Mouse (Mus musculus): ENCODE data around the gene Ldhc. TPM values are rescaled to one million over a fixed set of nuclear protein-coding genes. Genes with fewer than 3 reads are reported as not detected.
A peak's percentile ranks its signal among the peaks of the same experiment; 100 is the strongest.

The Ldhc gene
- polyA plus RNA-seq, 1 experiment from 2014 or later, result 0.17 TPM

- H3K36me3 ChIP-seq (ENCODE audit: control insufficient read depth, insufficient read depth), result no peaks in the 10 kb centered on the region
- H3K27me3 ChIP-seq (ENCODE audit: control insufficient read depth, insufficient read depth, low read depth, low read length), result no peaks in the 10 kb centered on the region
- no peaks in the 10 kb centered on the region for H3K9me3 ChIP-seq (replicated peaks; ENCODE audit: control insufficient read depth, low read length)
- 29% methylated on average over 7 of the region's 7 CpGs for WGBS (ENCODE audit: insufficient replicate concordance)
- H3K27ac ChIP-seq (ENCODE audit: low read length), result peak overlapping the region; percentile 84
- peak overlapping the region; percentile 25; the same call in 1 of the 2 replicates for H3K9ac ChIP-seq (ENCODE audit: low read depth, low read length)
- H3K4me2 ChIP-seq (ENCODE audit: low read depth, low read length), result no peak overlapping the region
- peaks cover 23% of the 10 kb centered on the region for H3K4me1 ChIP-seq (ENCODE audit: control insufficient read depth, low read depth, low read length)
- H3K4me3 ChIP-seq (ENCODE audit: low read depth, low read length), result no peak overlapping the region
- peak; percentile 36; the same call in 1 of the 2 replicates for ATAC-seq (ENCODE audit: low read depth)
These were observed 21.6 kb upstream of the Ldhc start for GRCm38 (mm10) chr7:46839446-46839845.

- peaks cover 27% of the 10 kb centered on the region for H3K4me1 ChIP-seq (ENCODE audit: control insufficient read depth, low read depth, low read length)
- 43% methylated on average over 5 of the region's 5 CpGs for WGBS (ENCODE audit: insufficient replicate concordance)
- no peak overlapping the region for H3K9ac ChIP-seq (ENCODE audit: low read depth, low read length)
- H3K9me3 ChIP-seq (replicated peaks; ENCODE audit: control insufficient read depth, low read length), result no peaks in the 10 kb centered on the region
- H3K27me3 ChIP-seq (ENCODE audit: control insufficient read depth, insufficient read depth, low read depth, low read length), result no peaks in the 10 kb centered on the region
- no peak for ATAC-seq (ENCODE audit: low read depth)
- H3K36me3 ChIP-seq (ENCODE audit: control insufficient read depth, insufficient read depth), result no peaks in the 10 kb centered on the region
- no peak overlapping the region for H3K4me2 ChIP-seq (ENCODE audit: low read depth, low read length)
- H3K27ac ChIP-seq (ENCODE audit: low read length), result peak overlapping the region; percentile 84
- no peak overlapping the region for H3K4me3 ChIP-seq (ENCODE audit: low read depth, low read length)
These were observed 21.1 kb upstream of the Ldhc start for GRCm38 (mm10) chr7:46839861-46840260.

GRCm38 (mm10) chr7:46840326-46840725 is 20.7 kb upstream of the Ldhc start:
- H3K36me3 ChIP-seq (ENCODE audit: control insufficient read depth, insufficient read depth), result no peaks in the 10 kb centered on the region
- H3K4me2 ChIP-seq (ENCODE audit: low read depth, low read length), result no peak overlapping the region
- ATAC-seq (ENCODE audit: low read depth), result no peak
- no peak overlapping the region for H3K4me3 ChIP-seq (ENCODE audit: low read depth, low read length)
- H3K9me3 ChIP-seq (replicated peaks; ENCODE audit: control insufficient read depth, low read length), result no peaks in the 10 kb centered on the region
- 50% methylated on average over 4 of the region's 4 CpGs for WGBS (ENCODE audit: insufficient replicate concordance)
- peaks cover 31% of the 10 kb centered on the region for H3K4me1 ChIP-seq (ENCODE audit: control insufficient read depth, low read depth, low read length)
- no peak overlapping the region for H3K9ac ChIP-seq (ENCODE audit: low read depth, low read length)
- H3K27me3 ChIP-seq (ENCODE audit: control insufficient read depth, insufficient read depth, low read depth, low read length), result no peaks in the 10 kb centered on the region
- H3K27ac ChIP-seq (ENCODE audit: low read length), result peak overlapping the region; percentile 84; the same call in 1 of the 2 replicates

- Histone ChIP-seq H3K27me3 (ENCODE audit: control insufficient read depth, insufficient read depth, low read depth, low read length) (no peaks in the 10 kb centered on the region), H3K4me1 (ENCODE audit: control insufficient read depth, low read depth, low read length) (peaks cover 32% of the 10 kb centered on the region), H3K9ac (ENCODE audit: low read depth, low read length) (no peak within 1 kb of the TSS), H3K4me3 (ENCODE audit: low read depth, low read length) (no peak within 1 kb of the TSS), H3K36me3 (ENCODE audit: control insufficient read depth, insufficient read depth) (no peaks in the 10 kb centered on the region), H3K27ac (ENCODE audit: low read length) (peak within 1 kb of the TSS; percentile 84; the same call in 1 of the 2 replicates), H3K4me2 (ENCODE audit: low read depth, low read length) (no peak within 1 kb of the TSS), H3K9me3 (replicated peaks; ENCODE audit: control insufficient read depth, low read length) (no peaks in the 10 kb centered on the region)
- 39% methylated on average over 6 of the region's 6 CpGs for WGBS (ENCODE audit: insufficient replicate concordance)
- ATAC-seq (ENCODE audit: low read depth), result no peak
These were observed 20.0 kb upstream of the Ldhc start, which contains the start of gene Ldha for GRCm38 (mm10) chr7:46840787-46841525. Gene Ldha, plus strand, starts transcription at chr7:46841475.

DNA sequence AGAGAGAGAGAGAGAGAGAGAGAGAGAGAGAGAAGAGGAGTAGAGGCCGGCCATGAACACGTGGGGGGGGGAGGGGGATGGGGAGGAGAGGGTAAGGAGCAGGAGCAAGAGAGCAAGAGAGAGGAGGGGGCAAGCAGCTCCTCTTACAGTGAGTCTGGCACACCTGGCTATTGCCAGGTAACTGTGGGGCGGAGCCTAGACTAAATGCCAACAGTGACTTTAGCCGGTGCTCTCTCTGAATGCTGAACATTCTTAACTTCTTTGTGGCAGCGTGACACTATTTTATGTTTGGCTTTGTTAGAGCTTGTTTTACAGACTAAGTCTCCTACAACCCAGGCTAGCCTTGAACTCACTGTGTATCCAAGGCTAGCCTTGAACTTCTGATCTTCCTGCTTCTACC is 18.7 kb upstream of the Ldhc start:
- ATAC-seq (ENCODE audit: low read depth), result no peak
- Histone ChIP-seq H3K27me3 (ENCODE audit: control insufficient read depth, insufficient read depth, low read depth, low read length) (no peaks in the 10 kb centered on the region), H3K4me3 (ENCODE audit: low read depth, low read length) (no peak overlapping the region), H3K36me3 (ENCODE audit: control insufficient read depth, insufficient read depth) (no peaks in the 10 kb centered on the region), H3K9me3 (replicated peaks; ENCODE audit: control insufficient read depth, low read length) (no peaks in the 10 kb centered on the region), H3K27ac (ENCODE audit: low read length) (no peak overlapping the region), H3K4me1 (ENCODE audit: control insufficient read depth, low read depth, low read length) (peaks cover 36% of the 10 kb centered on the region), H3K4me2 (ENCODE audit: low read depth, low read length) (no peak overlapping the region), H3K9ac (ENCODE audit: low read depth, low read length) (no peak overlapping the region)
- WGBS (ENCODE audit: insufficient replicate concordance), result 44% methylated on average over 5 of the region's 5 CpGs

GRCm38 (mm10) chr7:46843576-46843975 is 17.4 kb upstream of the Ldhc start:
- Histone ChIP-seq H3K27me3 (ENCODE audit: control insufficient read depth, insufficient read depth, low read depth, low read length) (no peaks in the 10 kb centered on the region), H3K4me2 (ENCODE audit: low read depth, low read length) (no peak overlapping the region), H3K9ac (ENCODE audit: low read depth, low read length) (no peak overlapping the region), H3K9me3 (replicated peaks; ENCODE audit: control insufficient read depth, low read length) (no peaks in the 10 kb centered on the region), H3K27ac (ENCODE audit: low read length) (no peak overlapping the region), H3K4me3 (ENCODE audit: low read depth, low read length) (no peak overlapping the region), H3K36me3 (ENCODE audit: control insufficient read depth, insufficient read depth) (no peaks in the 10 kb centered on the region; the same call in 1 of the 2 replicates), H3K4me1 (ENCODE audit: control insufficient read depth, low read depth, low read length) (peaks cover 36% of the 10 kb centered on the region)
- no peak for ATAC-seq (ENCODE audit: low read depth)
- WGBS (ENCODE audit: insufficient replicate concordance), result 82% methylated on average over 4 of the region's 4 CpGs

DNA sequence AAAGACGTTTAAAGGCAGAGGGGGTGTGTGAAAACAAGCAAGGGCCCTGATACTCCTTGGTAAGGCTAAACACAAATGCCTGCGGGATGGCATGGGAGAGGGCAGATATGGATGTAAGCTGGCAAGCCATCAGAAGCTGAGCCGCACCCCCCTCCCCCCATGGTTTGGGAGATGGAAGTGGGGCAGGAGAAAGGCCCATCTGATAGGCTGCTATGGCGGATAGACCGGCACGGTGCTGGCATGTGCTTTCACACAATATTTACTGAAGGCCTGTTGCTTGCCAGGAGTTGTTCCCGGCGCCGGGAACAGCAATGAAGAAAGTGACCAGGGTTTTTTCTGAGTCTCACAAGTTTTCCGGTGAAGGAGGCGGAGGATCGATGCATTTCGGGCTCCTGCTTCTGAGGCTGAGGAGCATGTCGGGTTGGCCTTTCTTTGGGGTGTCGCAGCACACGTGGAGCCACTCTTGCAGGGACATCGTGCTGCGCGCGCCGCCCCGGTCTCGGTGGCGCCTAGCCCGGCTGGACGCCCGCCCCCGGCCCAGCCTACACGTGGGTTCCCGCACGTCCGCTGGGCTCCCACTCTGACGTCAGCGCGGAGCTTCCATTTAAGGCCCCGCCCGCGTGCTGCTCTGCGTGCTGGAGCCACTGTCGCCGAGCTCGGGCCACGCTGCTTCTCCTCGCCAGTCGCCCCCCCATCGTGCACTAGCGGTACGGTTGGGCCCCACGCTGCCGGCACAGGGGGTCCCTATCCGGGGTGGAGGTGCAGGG is 15.6 kb upstream of the Ldhc start:
- WGBS (ENCODE audit: insufficient replicate concordance), result under 1% methylated on average over 50 of the region's 51 CpGs

DNA sequence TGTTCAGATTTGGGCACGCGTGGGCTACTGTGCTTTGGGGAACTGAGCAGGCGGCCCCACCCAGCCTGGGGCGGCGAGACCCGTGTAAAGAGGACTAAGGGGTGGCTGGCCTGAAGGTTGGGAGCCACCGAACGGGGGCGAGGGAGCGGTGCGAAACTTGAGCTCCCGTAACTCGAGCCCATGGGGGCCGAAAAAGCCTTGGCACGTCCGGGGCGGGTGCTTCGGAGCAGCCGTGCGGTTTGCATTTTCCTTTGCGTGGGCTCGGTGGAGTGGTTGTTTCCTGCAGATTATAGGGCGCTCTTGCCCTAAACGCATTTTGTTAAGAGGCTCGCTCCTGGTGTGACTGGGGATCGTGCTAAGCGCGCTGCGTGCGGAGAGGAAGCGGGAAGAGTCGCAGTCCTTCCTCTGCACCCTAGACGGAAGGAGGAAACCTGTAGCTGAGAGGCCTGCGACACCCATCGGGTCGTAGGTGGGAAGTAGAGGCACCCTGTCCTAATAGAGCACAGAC is 15.0 kb upstream of the Ldhc start:
- ATAC-seq (ENCODE audit: low read depth), result peak; percentile 20; the same call in 1 of the 2 replicates
- Histone ChIP-seq H3K4me1 (ENCODE audit: control insufficient read depth, low read depth, low read length) (peaks cover 16% of the 10 kb centered on the region), H3K4me2 (ENCODE audit: low read depth, low read length) (peak overlapping the region; percentile 92), H3K27ac (ENCODE audit: low read length) (peak overlapping the region; percentile 92), H3K9ac (ENCODE audit: low read depth, low read length) (peak overlapping the region; percentile 80), H3K4me3 (ENCODE audit: low read depth, low read length) (peak overlapping the region; percentile 79), H3K36me3 (ENCODE audit: control insufficient read depth, insufficient read depth) (peaks cover 17% of the 10 kb centered on the region), H3K9me3 (replicated peaks; ENCODE audit: control insufficient read depth, low read length) (no peaks in the 10 kb centered on the region), H3K27me3 (ENCODE audit: control insufficient read depth, insufficient read depth, low read depth, low read length) (no peaks in the 10 kb centered on the region)
- WGBS (ENCODE audit: insufficient replicate concordance), result under 1% methylated on average over 36 of the region's 36 CpGs

More for the DNA sequence above, 15.6 kb upstream of the Ldhc start:
- no peaks in the 10 kb centered on the region for H3K27me3 ChIP-seq (ENCODE audit: control insufficient read depth, insufficient read depth, low read depth, low read length)
- peak overlapping the region; percentile 79 for H3K4me3 ChIP-seq (ENCODE audit: low read depth, low read length)
- peaks cover 15% of the 10 kb centered on the region; the same call in 1 of the 2 replicates for H3K36me3 ChIP-seq (ENCODE audit: control insufficient read depth, insufficient read depth)
- peak overlapping the region; percentile 92 for H3K27ac ChIP-seq (ENCODE audit: low read length)
- ATAC-seq (ENCODE audit: low read depth), result peak; percentile 83
- H3K4me1 ChIP-seq (ENCODE audit: control insufficient read depth, low read depth, low read length), result peaks cover 18% of the 10 kb centered on the region
- H3K4me2 ChIP-seq (ENCODE audit: low read depth, low read length), result peak overlapping the region; percentile 92
- H3K9ac ChIP-seq (ENCODE audit: low read depth, low read length), result peak overlapping the region; percentile 80
- H3K9me3 ChIP-seq (replicated peaks; ENCODE audit: control insufficient read depth, low read length), result no peaks in the 10 kb centered on the region
